Mouse (Mus musculus) forebrain, embryonic 11.5 days (tissue): ENCODE data around the gene Vps11. TPM values are rescaled to one million over a fixed set of nuclear protein-coding genes. Genes with fewer than 3 reads are reported as not detected.

Source experiments
- ATAC-seq: fragments of 200-750 bp; cut with Nextera tagmentation; replicated peaks from 2 replicates; pipeline ENCODE4 v1.8.0; 2017; ENCODE audit warnings: moderate TSS enrichment; ENCODE audit not compliant: low FRiP score
- DNase-seq: peaks from one replicate; pipeline ENCODE4 v3.0.0-alpha.2; 2017; ENCODE audit warnings: low spot score
- H3K27ac ChIP-seq: fragments of 300-500 bp; sonication (generic); 2 replicates; pipeline ENCODE4 v1.5.1; 2014; ENCODE audit warnings: low read depth, low read length
- H3K27me3 ChIP-seq: fragments of 300-500 bp; sonication (generic); 2 replicates; pipeline ENCODE4 v1.6.1; 2014; ENCODE audit warnings: mild to moderate bottlenecking, low read length, mixed read lengths; ENCODE audit not compliant: control insufficient read depth, insufficient read depth
- H3K36me3 ChIP-seq: fragments of 300-500 bp; sonication (generic); 2 replicates; pipeline ENCODE4 v1.6.1; 2014; ENCODE audit warnings: mild to moderate bottlenecking, low read length, moderate library complexity, mixed read lengths; ENCODE audit not compliant: control insufficient read depth, insufficient read depth
- H3K4me1 ChIP-seq: fragments of 300-500 bp; sonication (generic); replicated peaks from 2 replicates; pipeline ENCODE4 v1.6.1; 2014; ENCODE audit warnings: low read length, mixed read lengths; ENCODE audit not compliant: control insufficient read depth, insufficient read depth
- H3K4me2 ChIP-seq: fragments of 300-500 bp; sonication (generic); 2 replicates; pipeline ENCODE4 v1.6.1; 2014; ENCODE audit warnings: low read depth, mild to moderate bottlenecking, low read length, moderate library complexity, mixed read lengths; ENCODE audit not compliant: severe bottlenecking
- H3K4me3 ChIP-seq: fragments of 300-500 bp; sonication (generic); 2 replicates; pipeline ENCODE4 v1.5.1; 2014; ENCODE audit warnings: low read depth, low read length
- H3K9ac ChIP-seq: fragments of 300-500 bp; sonication (generic); 2 replicates; pipeline ENCODE4 v1.6.1; 2014; ENCODE audit warnings: low read length
- H3K9me3 ChIP-seq: fragments of 300-500 bp; sonication (generic); 2 replicates; pipeline ENCODE4 v1.6.1; 2016; ENCODE audit warnings: low read length, mixed read lengths; ENCODE audit not compliant: control insufficient read depth
- WGBS: fragments of 180-500 bp; shearing (Covaris S2); extraction: QIAGEN DNeasy Blood & Tissue Kit; methylation state at CpG from one replicate; pipeline ENCODE4 v1.1.7; 2014; 5-methylcytosine and 5-hydroxymethylcytosine counted together
- polyA plus RNA-seq: library from polyadenylated mRNA; unstranded; fragments of >200 nt; fragmentation: Nextera tagmentation; extraction: Ambion mirVana; gene quantifications from 2 replicates; pipeline ENCODE4 v1.2.1, GENCODE M21; 2014

Vps11 gene
- polyA plus RNA-seq, 1 experiment from 2014 or later = 32.2 TPM

- ATAC-seq = peak; percentile 97
- Histone ChIP-seq H3K4me2 (peak within 1 kb of the TSS; percentile 94), H3K27me3 (no peaks in the 10 kb centered on the region), H3K9ac (peak within 1 kb of the TSS; percentile 87), H3K9me3 (no peaks in the 10 kb centered on the region), H3K27ac (peak within 1 kb of the TSS; percentile 18), H3K4me3 (peak within 1 kb of the TSS; percentile 92), H3K36me3 (peaks cover 4% of the 10 kb centered on the region; the same call in 1 of the 2 replicates), H3K4me1 (peaks cover 16% of the 10 kb centered on the region; the same call in 1 of the 2 replicates)
- under 1% methylated on average over 67 of the region's 67 CpGs for whole genome bisulfite sequencing
- peak; percentile 97 for DNase-seq
Measured at GRCm38 (mm10) chr9:44319887-44320798, 41.3 kb downstream of the Vps11 start, which contains the start of gene C2cd2l. Gene C2cd2l, minus strand, starts transcription at chr9:44320285.

- Histone ChIP-seq H3K4me3 (peak overlapping the region; percentile 92), H3K4me2 (peak overlapping the region; percentile 94), H3K4me1 (peaks cover 16% of the 10 kb centered on the region; the same call in 1 of the 2 replicates), H3K36me3 (peaks cover 4% of the 10 kb centered on the region; the same call in 1 of the 2 replicates), H3K9ac (peak overlapping the region; percentile 87), H3K27me3 (no peaks in the 10 kb centered on the region), H3K9me3 (no peaks in the 10 kb centered on the region), H3K27ac (peak overlapping the region; percentile 18; the same call in 1 of the 2 replicates)
- no peak for ATAC-seq
- DNase-seq = peak; percentile 69
- 2% methylated on average over 37 of the region's 37 CpGs for WGBS
Measured at GRCm38 (mm10) chr9:44319105-44319886, 42.2 kb downstream of the Vps11 start.

- H3K4me2 ChIP-seq = peak overlapping the region; percentile 94
- H3K27me3 ChIP-seq = no peaks in the 10 kb centered on the region
- no peak overlapping the region for H3K9ac ChIP-seq
- peaks cover 16% of the 10 kb centered on the region; the same call in 1 of the 2 replicates for H3K4me1 ChIP-seq
- H3K36me3 ChIP-seq = peaks cover 4% of the 10 kb centered on the region; the same call in 1 of the 2 replicates
- H3K4me3 ChIP-seq = peak overlapping the region; percentile 92; the same call in 1 of the 2 replicates
- DNase-seq = peak; percentile 32
- no peak for ATAC-seq
- no peaks in the 10 kb centered on the region for H3K9me3 ChIP-seq
- H3K27ac ChIP-seq = no peak overlapping the region
- 19% methylated on average over 3 of the region's 3 CpGs for WGBS
Measured at GRCm38 (mm10) chr9:44318826-44319095, 42.7 kb downstream of the Vps11 start.

GRCm38 (mm10) chr9:44318076-44318825 is 43.2 kb downstream of the Vps11 start:
- Histone ChIP-seq H3K9me3 (no peaks in the 10 kb centered on the region), H3K9ac (no peak overlapping the region), H3K27me3 (no peaks in the 10 kb centered on the region), H3K36me3 (peaks cover 7% of the 10 kb centered on the region; the same call in 1 of the 2 replicates), H3K4me1 (peaks cover 16% of the 10 kb centered on the region; the same call in 1 of the 2 replicates), H3K27ac (no peak overlapping the region), H3K4me3 (peak overlapping the region; percentile 92), H3K4me2 (peak overlapping the region; percentile 94; the same call in 1 of the 2 replicates)
- WGBS = 51% methylated on average over 5 of the region's 5 CpGs
- no peak for DNase-seq
- ATAC-seq = no peak

- Histone ChIP-seq H3K9ac (no peak overlapping the region), H3K27me3 (no peaks in the 10 kb centered on the region), H3K4me2 (no peak overlapping the region), H3K27ac (no peak overlapping the region), H3K36me3 (peaks cover 7% of the 10 kb centered on the region; the same call in 1 of the 2 replicates), H3K4me3 (no peak overlapping the region), H3K4me1 (peaks cover 16% of the 10 kb centered on the region; the same call in 1 of the 2 replicates), H3K9me3 (no peaks in the 10 kb centered on the region)
- ATAC-seq (no peak), DNase-seq (no peak)
- WGBS = 78% methylated on average over 4 of the region's 4 CpGs
Measured at GRCm38 (mm10) chr9:44317452-44317851, 44.0 kb downstream of the Vps11 start.

- 92% methylated on average over 18 of the region's 18 CpGs for WGBS
- Histone ChIP-seq H3K4me1 (peaks cover 25% of the 10 kb centered on the region; the same call in 1 of the 2 replicates), H3K4me2 (no peak overlapping the region), H3K36me3 (peaks cover 7% of the 10 kb centered on the region; the same call in 1 of the 2 replicates), H3K27ac (no peak overlapping the region), H3K9me3 (no peaks in the 10 kb centered on the region), H3K27me3 (no peaks in the 10 kb centered on the region), H3K4me3 (no peak overlapping the region), H3K9ac (no peak overlapping the region)
- no peak for DNase-seq
- no peak for ATAC-seq
Measured at GRCm38 (mm10) chr9:44314910-44315309, 46.6 kb downstream of the Vps11 start.

- peaks cover 24% of the 10 kb centered on the region; the same call in 1 of the 2 replicates for H3K4me1 ChIP-seq
Measured at GRCm38 (mm10) chr9:44314257-44314547, 47.3 kb downstream of the Vps11 start.

More at GRCm38 (mm10) chr9:44314257-44314547, 47.3 kb downstream of the Vps11 start:
- 62% methylated on average over 4 of the region's 4 CpGs for WGBS
- no peak overlapping the region for H3K4me2 ChIP-seq
- no peak overlapping the region for H3K27ac ChIP-seq
- no peaks in the 10 kb centered on the region for H3K9me3 ChIP-seq
- H3K36me3 ChIP-seq = peaks cover 7% of the 10 kb centered on the region; the same call in 1 of the 2 replicates
- no peak for DNase-seq
- no peak overlapping the region for H3K9ac ChIP-seq
- H3K27me3 ChIP-seq = no peaks in the 10 kb centered on the region
- no peak overlapping the region for H3K4me3 ChIP-seq
- ATAC-seq = no peak
